Mouse (Mus musculus): ENCODE measurements around the gene Kcnab2. TPM values are rescaled to one million over a fixed set of nuclear protein-coding genes. Genes with fewer than 3 reads are reported as not detected.
A peak's percentile ranks its signal among the peaks of the same experiment; 100 is the strongest.

Gene Kcnab2
- polyA plus RNA-seq, 1 experiment from 2014 or later, result 2.7 TPM

DNA sequence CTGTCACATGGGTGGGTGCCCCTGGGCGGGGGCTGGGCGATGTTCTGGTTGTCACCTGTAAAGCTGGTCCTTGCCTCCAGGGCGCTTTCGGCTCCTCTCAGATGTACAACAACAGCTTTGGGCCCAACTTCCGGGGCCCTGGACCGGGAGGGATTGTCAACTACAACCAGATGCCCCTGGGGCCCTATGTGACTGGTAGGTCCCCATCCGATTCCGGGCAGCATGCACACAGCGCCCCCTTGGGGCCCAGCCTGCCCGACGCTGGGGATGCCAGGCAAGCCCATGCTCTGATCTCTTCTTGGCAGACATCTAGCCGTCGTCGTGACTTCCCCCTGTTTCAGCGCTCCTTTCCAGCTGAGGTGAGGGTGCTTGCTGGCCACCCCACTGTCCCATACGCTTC is 92.0 kb downstream of the Kcnab2 start:
- 50% methylated on average over 16 of the region's 16 CpGs for WGBS
- Histone ChIP-seq H3K36me3 (ENCODE audit: control insufficient read depth, insufficient read depth, low read length) (no peaks in the 10 kb centered on the region), H3K27ac (replicated peaks in 1 of 2; ENCODE audit: control insufficient read depth in 1 of 2, insufficient read depth in 1 of 2, low read depth in 2 of 2, low read length in 2 of 2) (no peak overlapping the region), H3K9ac (ENCODE audit: low read length) (no peak overlapping the region), H3K4me3 (ENCODE audit: control insufficient read depth in 1 of 2, insufficient read depth in 1 of 2, low read depth in 1 of 2, low read length in 2 of 2) (no peak overlapping the region), H3K4me1 (ENCODE audit: control insufficient read depth in 2 of 2, insufficient read depth in 2 of 2, low read length in 2 of 2) (no peaks in the 10 kb centered on the region), H3K27me3 (ENCODE audit: control insufficient read depth, insufficient read depth, low read length) (0 out of 2 replicates have a peak, but pooled peaks cover under 1% of the 10 kb centered on the region), H3K9me3 (ENCODE audit: control insufficient read depth, low read length) (no peaks in the 10 kb centered on the region), H3K4me2 (ENCODE audit: low read length) (no peak overlapping the region)
- no peak for ATAC-seq (ENCODE audit: insufficient number of reproducible peaks, insufficient read depth, low FRiP score, low read depth)

DNA sequence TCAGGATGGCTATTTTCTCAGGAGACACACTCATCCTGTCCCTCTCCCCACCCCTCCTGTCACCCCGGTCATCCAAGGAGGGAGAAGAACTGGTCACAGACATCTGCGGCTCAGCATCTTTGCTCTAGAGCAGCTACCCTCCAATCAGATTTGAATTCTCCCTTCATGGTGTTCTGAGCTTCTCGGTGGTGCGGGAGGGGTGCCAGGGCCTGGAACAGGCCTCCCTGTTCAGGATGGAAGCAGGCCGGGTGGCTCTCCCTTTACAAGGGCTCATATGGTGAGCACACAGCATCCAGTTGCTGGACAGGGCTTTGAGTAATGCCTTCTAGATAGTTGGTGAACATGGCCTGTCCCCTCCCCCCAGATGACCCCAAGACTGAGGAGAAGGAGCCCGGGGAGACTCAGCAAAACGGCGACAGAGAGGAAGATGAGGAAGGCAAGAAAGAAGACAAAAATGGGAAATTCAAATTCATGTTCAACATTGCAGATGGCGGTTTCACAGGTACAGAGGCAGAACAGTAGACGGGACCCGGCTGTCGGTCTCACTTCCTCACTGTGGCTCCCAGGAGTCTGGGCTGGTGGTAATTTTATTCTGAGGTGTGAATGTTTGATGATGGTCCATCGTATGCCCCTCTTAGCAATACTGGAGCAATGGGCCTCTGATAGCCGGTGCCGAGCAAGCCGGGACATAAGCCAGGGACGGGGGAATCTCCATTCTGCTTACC is 95.0 kb downstream of the Kcnab2 start:
- H3K4me1 ChIP-seq (ENCODE audit: control insufficient read depth in 2 of 2, insufficient read depth in 2 of 2, low read length in 2 of 2), result no peaks in the 10 kb centered on the region
- H3K9ac ChIP-seq (ENCODE audit: low read length), result no peak overlapping the region
- 82% methylated on average over 17 of the region's 17 CpGs for WGBS
- H3K4me3 ChIP-seq (ENCODE audit: control insufficient read depth in 1 of 2, insufficient read depth in 1 of 2, low read depth in 1 of 2, low read length in 2 of 2), result no peak overlapping the region
- H3K36me3 ChIP-seq (ENCODE audit: control insufficient read depth, insufficient read depth, low read length), result no peaks in the 10 kb centered on the region
- ATAC-seq (ENCODE audit: insufficient number of reproducible peaks, insufficient read depth, low FRiP score, low read depth), result no peak
- no peaks in the 10 kb centered on the region for H3K9me3 ChIP-seq (ENCODE audit: control insufficient read depth, low read length)
- no peak overlapping the region for H3K4me2 ChIP-seq (ENCODE audit: low read length)
- H3K27me3 ChIP-seq (ENCODE audit: control insufficient read depth, insufficient read depth, low read length), result no peaks in the 10 kb centered on the region
- no peak overlapping the region for H3K27ac ChIP-seq (replicated peaks in 1 of 2; ENCODE audit: control insufficient read depth in 1 of 2, insufficient read depth in 1 of 2, low read depth in 2 of 2, low read length in 2 of 2)

DNA sequence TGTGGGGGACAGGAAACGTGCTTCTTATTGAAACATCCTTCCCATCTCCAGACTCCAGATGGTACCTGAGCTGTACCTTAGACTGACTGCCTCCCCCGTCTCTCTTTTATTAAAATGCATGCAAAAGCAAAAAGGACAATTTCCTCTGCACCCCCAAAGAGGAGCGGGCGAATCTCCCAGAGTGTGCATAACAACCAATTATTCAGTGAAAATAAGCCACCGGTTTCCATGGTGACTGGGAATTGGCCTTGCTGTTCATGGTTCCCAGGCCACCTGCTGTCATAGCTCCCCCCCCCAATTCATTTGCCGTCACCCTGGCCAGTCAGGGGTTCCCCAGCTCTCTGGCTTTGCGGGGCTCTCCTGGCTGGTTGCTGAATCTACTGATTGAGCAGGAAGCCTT is 112.4 kb downstream of the Kcnab2 start:
- WGBS, result 65% methylated on average over 7 of the region's 7 CpGs

DNA sequence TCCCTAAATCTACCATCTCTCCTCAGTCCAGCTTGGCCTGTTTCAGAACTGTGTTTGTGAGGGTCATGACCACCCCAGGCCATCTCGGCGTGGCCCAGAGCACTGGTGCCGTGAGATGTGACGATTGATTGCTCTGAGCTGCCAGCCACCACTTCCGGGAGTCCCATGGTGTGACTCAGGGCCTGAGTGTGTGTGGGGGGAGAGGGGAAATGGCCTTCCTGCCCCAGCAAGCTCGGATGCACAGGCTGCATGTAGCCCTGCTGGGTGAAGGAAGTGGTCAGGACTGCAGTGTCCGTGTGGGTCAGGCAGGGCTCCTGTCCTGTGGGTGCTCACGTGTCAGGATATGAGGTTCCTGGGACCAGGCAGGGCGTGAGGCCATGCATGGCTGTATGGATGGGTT is 115.5 kb downstream of the Kcnab2 start:
- Histone ChIP-seq H3K4me1 (ENCODE audit: control insufficient read depth in 2 of 2, insufficient read depth in 2 of 2, low read length in 2 of 2) (peaks cover 0 to 5% of the 10 kb centered on the region in 2 experiments; a peak in 2 of 4 replicates), H3K4me2 (ENCODE audit: low read length) (no peak overlapping the region), H3K9me3 (ENCODE audit: control insufficient read depth, low read length) (no peaks in the 10 kb centered on the region), H3K36me3 (ENCODE audit: control insufficient read depth, insufficient read depth, low read length) (no peaks in the 10 kb centered on the region), H3K27me3 (ENCODE audit: control insufficient read depth, insufficient read depth, low read length) (peaks cover 27% of the 10 kb centered on the region), H3K9ac (ENCODE audit: low read length) (no peak overlapping the region), H3K4me3 (ENCODE audit: control insufficient read depth in 1 of 2, insufficient read depth in 1 of 2, low read depth in 1 of 2, low read length in 2 of 2) (no peak overlapping the region), H3K27ac (replicated peaks in 1 of 2; ENCODE audit: control insufficient read depth in 1 of 2, insufficient read depth in 1 of 2, low read depth in 2 of 2, low read length in 2 of 2) (no peak overlapping the region)
- ATAC-seq (ENCODE audit: insufficient number of reproducible peaks, insufficient read depth, low FRiP score, low read depth), result no peak
- 50% methylated on average over 9 of the region's 9 CpGs for WGBS

More for the DNA sequence above, 112.4 kb downstream of the Kcnab2 start:
- Histone ChIP-seq H3K4me3 (ENCODE audit: control insufficient read depth in 1 of 2, insufficient read depth in 1 of 2, low read depth in 1 of 2, low read length in 2 of 2) (no peak overlapping the region), H3K9me3 (ENCODE audit: control insufficient read depth, low read length) (no peaks in the 10 kb centered on the region), H3K36me3 (ENCODE audit: control insufficient read depth, insufficient read depth, low read length) (no peaks in the 10 kb centered on the region), H3K9ac (ENCODE audit: low read length) (no peak overlapping the region), H3K4me2 (ENCODE audit: low read length) (no peak overlapping the region), H3K27me3 (ENCODE audit: control insufficient read depth, insufficient read depth, low read length) (peaks cover 15% of the 10 kb centered on the region), H3K4me1 (ENCODE audit: control insufficient read depth in 2 of 2, insufficient read depth in 2 of 2, low read length in 2 of 2) (peaks cover 0 to 5% of the 10 kb centered on the region in 2 experiments; a peak in 2 of 4 replicates), H3K27ac (replicated peaks in 1 of 2; ENCODE audit: control insufficient read depth in 1 of 2, insufficient read depth in 1 of 2, low read depth in 2 of 2, low read length in 2 of 2) (no peak overlapping the region)
- ATAC-seq (ENCODE audit: insufficient number of reproducible peaks, insufficient read depth, low FRiP score, low read depth), result no peak

DNA sequence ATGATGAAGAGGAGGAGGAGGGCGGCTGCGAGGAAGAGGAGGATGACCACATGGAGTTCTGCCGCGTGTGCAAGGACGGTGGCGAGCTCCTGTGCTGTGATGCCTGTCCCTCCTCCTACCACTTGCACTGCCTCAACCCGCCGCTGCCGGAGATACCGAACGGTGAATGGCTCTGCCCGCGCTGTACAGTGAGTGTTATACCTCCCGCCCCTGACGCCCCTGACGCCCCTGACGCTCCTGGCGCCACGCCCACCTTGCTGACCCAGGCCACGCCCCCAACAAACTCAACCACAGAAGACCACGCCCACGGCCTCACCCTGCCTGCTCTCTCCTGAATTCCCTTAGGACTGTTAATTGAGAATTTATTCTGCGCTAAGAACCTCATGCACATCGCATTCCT is 116.8 kb downstream of the Kcnab2 start:
- WGBS, result 1% methylated on average over 24 of the region's 24 CpGs
- H3K27ac ChIP-seq (replicated peaks in 1 of 2; ENCODE audit: control insufficient read depth in 1 of 2, insufficient read depth in 1 of 2, low read depth in 2 of 2, low read length in 2 of 2), result no peak overlapping the region
- no peak overlapping the region for H3K4me3 ChIP-seq (ENCODE audit: control insufficient read depth in 1 of 2, insufficient read depth in 1 of 2, low read depth in 1 of 2, low read length in 2 of 2)
- no peak overlapping the region for H3K9ac ChIP-seq (ENCODE audit: low read length)
- no peaks in the 10 kb centered on the region for H3K36me3 ChIP-seq (ENCODE audit: control insufficient read depth, insufficient read depth, low read length)
- peaks cover 0 to 5% of the 10 kb centered on the region in 2 experiments; a peak in 2 of 4 replicates for H3K4me1 ChIP-seq (ENCODE audit: control insufficient read depth in 2 of 2, insufficient read depth in 2 of 2, low read length in 2 of 2)
- peak overlapping the region; percentile 28 for H3K4me2 ChIP-seq (ENCODE audit: low read length)
- ATAC-seq (ENCODE audit: insufficient number of reproducible peaks, insufficient read depth, low FRiP score, low read depth), result no peak
- peaks cover 32% of the 10 kb centered on the region for H3K27me3 ChIP-seq (ENCODE audit: control insufficient read depth, insufficient read depth, low read length)
- no peaks in the 10 kb centered on the region for H3K9me3 ChIP-seq (ENCODE audit: control insufficient read depth, low read length)

DNA sequence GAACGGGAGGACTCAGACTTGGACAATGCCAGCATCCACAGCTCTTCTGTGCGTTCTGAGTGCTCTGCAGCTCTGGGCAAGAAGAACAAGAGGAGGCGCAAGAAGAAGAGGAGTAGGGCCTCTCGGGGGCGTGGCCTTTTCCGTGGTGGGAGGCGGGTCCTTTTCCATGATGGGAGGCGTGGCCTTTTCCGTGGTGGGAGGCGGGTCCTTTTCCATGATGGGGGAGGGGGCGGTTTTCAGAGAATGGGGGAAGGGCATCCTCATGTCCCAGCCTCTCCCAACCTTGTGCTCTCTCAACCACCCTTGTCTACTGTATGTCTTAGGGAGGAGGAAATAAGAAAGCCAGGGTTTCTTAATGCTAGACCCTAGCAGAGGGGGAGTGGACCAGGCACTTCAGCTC is 118.0 kb downstream of the Kcnab2 start:
- 6% methylated on average over 11 of the region's 11 CpGs for WGBS
- Histone ChIP-seq H3K9ac (ENCODE audit: low read length) (no peak overlapping the region), H3K4me2 (ENCODE audit: low read length) (no peak overlapping the region), H3K4me3 (ENCODE audit: control insufficient read depth in 1 of 2, insufficient read depth in 1 of 2, low read depth in 1 of 2, low read length in 2 of 2) (no peak overlapping the region), H3K27ac (replicated peaks in 1 of 2; ENCODE audit: control insufficient read depth in 1 of 2, insufficient read depth in 1 of 2, low read depth in 2 of 2, low read length in 2 of 2) (no peak overlapping the region), H3K4me1 (ENCODE audit: control insufficient read depth in 2 of 2, insufficient read depth in 2 of 2, low read length in 2 of 2) (peaks cover 0 to 5% of the 10 kb centered on the region in 2 experiments; a peak in 2 of 4 replicates), H3K27me3 (ENCODE audit: control insufficient read depth, insufficient read depth, low read length) (peaks cover 33% of the 10 kb centered on the region), H3K9me3 (ENCODE audit: control insufficient read depth, low read length) (no peaks in the 10 kb centered on the region), H3K36me3 (ENCODE audit: control insufficient read depth, insufficient read depth, low read length) (no peaks in the 10 kb centered on the region)
- no peak for ATAC-seq (ENCODE audit: insufficient number of reproducible peaks, insufficient read depth, low FRiP score, low read depth)

DNA sequence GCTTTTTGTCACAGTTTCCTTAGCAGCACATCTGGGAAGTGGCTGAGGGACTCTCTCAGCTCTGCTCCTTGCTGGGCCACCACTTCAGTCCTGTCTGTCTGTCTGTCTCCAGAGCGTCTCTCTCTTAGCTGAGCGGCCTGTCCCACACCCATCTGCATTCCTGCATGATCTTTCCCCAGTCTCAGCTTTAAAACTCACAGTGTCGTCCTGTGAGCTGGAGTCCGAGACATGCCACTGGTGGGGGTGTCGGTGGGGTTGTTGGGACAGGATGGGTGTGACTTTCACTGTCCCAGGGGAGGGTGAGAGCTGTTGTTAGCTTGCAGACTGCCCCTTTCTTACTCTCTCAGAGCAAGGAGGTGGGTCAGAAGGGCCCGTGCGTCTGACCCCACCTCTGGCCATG is 122.0 kb downstream of the Kcnab2 start:
- ATAC-seq (ENCODE audit: insufficient number of reproducible peaks, insufficient read depth, low FRiP score, low read depth), result no peak
- no peak overlapping the region for H3K4me3 ChIP-seq (ENCODE audit: control insufficient read depth in 1 of 2, insufficient read depth in 1 of 2, low read depth in 1 of 2, low read length in 2 of 2)
- H3K27ac ChIP-seq (replicated peaks in 1 of 2; ENCODE audit: control insufficient read depth in 1 of 2, insufficient read depth in 1 of 2, low read depth in 2 of 2, low read length in 2 of 2), result no peak overlapping the region
- WGBS, result 61% methylated on average over 7 of the region's 7 CpGs
- no peak overlapping the region for H3K4me2 ChIP-seq (ENCODE audit: low read length)
- H3K36me3 ChIP-seq (ENCODE audit: control insufficient read depth, insufficient read depth, low read length), result no peaks in the 10 kb centered on the region
- H3K9ac ChIP-seq (ENCODE audit: low read length), result no peak overlapping the region
- no peaks in the 10 kb centered on the region for H3K9me3 ChIP-seq (ENCODE audit: control insufficient read depth, low read length)
- H3K4me1 ChIP-seq (ENCODE audit: control insufficient read depth in 2 of 2, insufficient read depth in 2 of 2, low read length in 2 of 2), result peaks cover 0 to 2% of the 10 kb centered on the region in 2 experiments; a peak in 2 of 4 replicates
- peaks cover 39% of the 10 kb centered on the region for H3K27me3 ChIP-seq (ENCODE audit: control insufficient read depth, insufficient read depth, low read length)

Measured in heart, embryonic 14.5 days (tissue).